Mouse (Mus musculus) CH12.LX (cell line): ENCODE data around the gene Trib3. TPM values are rescaled to one million over a fixed set of nuclear protein-coding genes. Genes with fewer than 3 reads are reported as not detected.

Source experiments
- DNase-seq: peaks from one replicate; pipeline ENCODE4 v3.0.0-alpha.2; 2013; ENCODE audit errors: extremely low read depth
- H3K27ac ChIP-seq: 2 replicates; pipeline ENCODE4 v1.5.1; 2012; ENCODE audit warnings: low read depth, mild to moderate bottlenecking, control low read depth, moderate library complexity; ENCODE audit not compliant: insufficient read depth
- H3K27me3 ChIP-seq: replicated peaks from 2 replicates; pipeline ENCODE3; 2012; ENCODE audit warnings: inconsistent platforms
- H3K36me3 ChIP-seq, 2 experiments: replicated peaks in 1 of 2; 2 replicates each; pipeline versions ENCODE3 to v1.6.1; 2012; ENCODE audit warnings: inconsistent platforms in 1 of 2, low read length in 1 of 2, mild to moderate bottlenecking in 1 of 2, mixed read lengths in 1 of 2, moderate library complexity in 1 of 2; ENCODE audit not compliant: control insufficient read depth in 1 of 2, insufficient read depth in 1 of 2
- H3K4me1 ChIP-seq, 2 experiments: 2 replicates each; pipeline ENCODE4 v1.6.1; 2012; ENCODE audit warnings: inconsistent platforms in 1 of 2, moderate library complexity in 1 of 2; ENCODE audit not compliant: insufficient read depth in 2 of 2, control insufficient read depth in 1 of 2
- H3K4me2 ChIP-seq: 2 replicates; pipeline ENCODE4 v1.6.1; 2012; ENCODE audit warnings: low read depth, mild to moderate bottlenecking, control low read depth; ENCODE audit not compliant: poor library complexity, insufficient read depth, severe bottlenecking
- H3K4me3 ChIP-seq, 3 experiments: fragments of 150-350 bp in 1 of 3; sonication (generic) in 1 of 3; replicated peaks in 1 of 3; 2 replicates each; pipeline versions ENCODE3 to v1.5.1; 2011 to 2012; ENCODE audit warnings: low read depth in 2 of 3, low read length in 2 of 3, mild to moderate bottlenecking in 2 of 3, moderate library complexity in 2 of 3, control low read depth in 1 of 3, improper control_type of control experiment in 1 of 3, inconsistent platforms in 1 of 3, mixed read lengths in 1 of 3; ENCODE audit not compliant: poor library complexity in 1 of 3
- H3K79me2 ChIP-seq: replicated peaks from 2 replicates; pipeline ENCODE4 v1.6.1; 2012; ENCODE audit warnings: mild to moderate bottlenecking, moderate library complexity; ENCODE audit not compliant: control insufficient read depth, poor library complexity, insufficient read depth, severe bottlenecking; ENCODE audit errors: extremely low read depth
- H3K9ac ChIP-seq: 2 replicates; pipeline ENCODE4 v1.6.1; 2012; ENCODE audit warnings: low read depth, mild to moderate bottlenecking, control low read depth, moderate library complexity; ENCODE audit not compliant: insufficient read depth
- H3K9me3 ChIP-seq: replicated peaks from 2 replicates; pipeline ENCODE3; 2012; ENCODE audit warnings: low read length, inconsistent platforms, mixed read lengths
- BHLHE40 ChIP-seq: IDR thresholded peaks from 2 replicates; pipeline ENCODE4 v1.6.1; 2011; ENCODE audit warnings: mild to moderate bottlenecking, low read depth, low read length, improper control_type of control experiment
- CHD1 ChIP-seq: IDR thresholded peaks from 2 replicates; pipeline ENCODE4 v1.6.1; 2012; ENCODE audit warnings: low read depth, low read length, improper control_type of control experiment, inconsistent platforms
- E2F4 ChIP-seq: IDR thresholded peaks from 2 replicates; pipeline ENCODE4 v1.6.1; 2011; ENCODE audit warnings: low read depth, low read length, improper control_type of control experiment; ENCODE audit not compliant: insufficient replicate concordance
- ETS1 ChIP-seq: conservative IDR thresholded peaks from 2 replicates; pipeline ENCODE4 v1.6.1; 2012; ENCODE audit warnings: low read depth, mild to moderate bottlenecking, inconsistent platforms, low read length, improper control_type of control experiment, moderate library complexity
- JUN ChIP-seq: IDR thresholded peaks from 2 replicates; pipeline ENCODE4 v1.6.1; 2011; ENCODE audit warnings: low read depth, mild to moderate bottlenecking, low read length, improper control_type of control experiment, moderate library complexity; ENCODE audit not compliant: insufficient read depth
- KAT2A ChIP-seq: IDR thresholded peaks from 2 replicates; pipeline ENCODE4 v1.6.1; 2012; ENCODE audit warnings: low read length, improper control_type of control experiment, inconsistent platforms; ENCODE audit not compliant: insufficient replicate concordance
- MAX ChIP-seq: IDR thresholded peaks from 2 replicates; pipeline ENCODE4 v1.6.1; 2011; ENCODE audit warnings: low read length, improper control_type of control experiment
- MAZ ChIP-seq: IDR thresholded peaks from 2 replicates; pipeline ENCODE4 v1.6.1; 2012; ENCODE audit warnings: low read depth, mild to moderate bottlenecking, inconsistent platforms, low read length, improper control_type of control experiment, moderate library complexity
- MEF2A ChIP-seq: IDR thresholded peaks from 2 replicates; pipeline ENCODE4 v1.6.1; 2014; ENCODE audit warnings: low read depth, mild to moderate bottlenecking, inconsistent platforms, low read length, improper control_type of control experiment, borderline replicate concordance
- MXI1 ChIP-seq: IDR thresholded peaks from 2 replicates; pipeline ENCODE4 v1.6.1; 2011; ENCODE audit warnings: mild to moderate bottlenecking, low read depth, low read length, improper control_type of control experiment
- MYC ChIP-seq: IDR thresholded peaks from 2 replicates; pipeline ENCODE4 v1.6.1; 2011; ENCODE audit warnings: low read depth, mild to moderate bottlenecking, improper control_type of control experiment, low read length
- POLR2AphosphoS2 ChIP-seq: IDR thresholded peaks from 2 replicates; pipeline ENCODE4 v1.6.1; 2011; ENCODE audit warnings: low read depth, low read length, improper control_type of control experiment
- RAD21 ChIP-seq: IDR thresholded peaks from 2 replicates; pipeline ENCODE4 v1.6.1; 2011; ENCODE audit warnings: low read depth, mild to moderate bottlenecking, low read length, improper control_type of control experiment, moderate library complexity
- SIN3A ChIP-seq: IDR thresholded peaks from 2 replicates; pipeline ENCODE4 v1.6.1; 2012; ENCODE audit warnings: low read length, improper control_type of control experiment, inconsistent platforms
- SMC3 ChIP-seq: IDR thresholded peaks from 2 replicates; pipeline ENCODE4 v1.6.1; 2011; ENCODE audit warnings: low read depth, low read length, improper control_type of control experiment
- TBP ChIP-seq: conservative IDR thresholded peaks from 2 replicates; pipeline ENCODE4 v1.6.1; 2011; ENCODE audit warnings: low read depth, low read length, improper control_type of control experiment
- USF2 ChIP-seq: conservative IDR thresholded peaks from 2 replicates; pipeline ENCODE4 v1.6.1; 2011; ENCODE audit warnings: low read depth, low read length, improper control_type of control experiment
- ZC3H11A ChIP-seq: IDR thresholded peaks from 2 replicates; pipeline ENCODE4 v1.6.1; 2012; ENCODE audit warnings: low read depth, mild to moderate bottlenecking, inconsistent platforms, low read length, improper control_type of control experiment
- ZNF384 ChIP-seq: IDR thresholded peaks from 2 replicates; pipeline ENCODE4 v1.6.1; 2012; ENCODE audit warnings: low read depth, low read length, improper control_type of control experiment, inconsistent platforms
- dilution Hi-C: fragments of 300-500 bp; cut with MboI; formaldehyde crosslinking; loops from 2 replicates; pipeline ENCODE4 v1.14.3; 2020; ENCODE audit warnings: low sequenced_read_pairs; ENCODE audit not compliant: extremely low pct_unique_long_range_greater_than_20kb, extremely low pct_ligation_motif_present
- in situ Hi-C: fragments of 300-500 bp; cut with MboI; formaldehyde crosslinking; loops from 3 replicates; pipeline ENCODE4 v1.14.3; 2019; ENCODE audit warnings: low sequenced_read_pairs, low pct_ligation_motif_present, low pct_unique_long_range_greater_than_20kb, mixed read lengths
- polyA plus RNA-seq: library from polyadenylated mRNA; unstranded; fragments of >175 nt; gene quantifications from 2 replicates; pipeline ENCODE4 v1.2.1, GENCODE M21; 2012; ENCODE audit warnings: low read depth; ENCODE audit not compliant: insufficient read length
- total RNA-seq, 2 experiments: library from RNA; depleted of rRNA; stranded (reverse); fragments of 300-350 nt in 1 of 2; fragments of >200 nt in 1 of 2; gene quantifications; 2 replicates each; pipeline ENCODE4 v1.2.3; 2012 to 2014

The Trib3 gene
- total and polyA plus RNA-seq, 3 experiments = 25.1 to 56.9 (median 30.0) TPM

DNA sequence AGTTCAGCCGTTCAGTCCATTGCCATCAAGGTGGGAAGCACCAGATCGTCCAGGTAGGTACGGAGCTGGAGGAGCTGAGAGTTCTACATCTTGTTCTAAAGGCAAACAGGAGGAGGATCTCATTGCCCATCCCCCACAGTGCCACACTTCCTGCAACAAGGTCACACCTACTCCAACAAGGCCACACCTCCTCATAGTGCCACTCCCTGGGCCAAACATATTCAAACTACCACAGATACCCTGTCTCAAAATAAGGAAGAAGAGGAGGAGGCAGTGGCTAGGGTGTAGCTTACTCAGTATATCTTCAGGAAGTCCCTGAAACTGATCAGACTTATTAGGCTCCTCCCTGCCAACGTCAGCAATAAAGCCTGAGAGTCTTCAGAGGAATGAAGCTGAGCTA is 40.4 kb upstream of the Trib3 start:
- Histone ChIP-seq H3K9ac (no peak overlapping the region), H3K36me3 (no peaks in the 10 kb centered on the region), H3K4me1 (no peaks in the 10 kb centered on the region), H3K4me3 (no peak overlapping the region), H3K27ac (no peak overlapping the region), H3K9me3 (peaks cover 9% of the 10 kb centered on the region), H3K79me2 (no peaks in the 10 kb centered on the region), H3K27me3 (peaks cover 9% of the 10 kb centered on the region), H3K4me2 (no peak overlapping the region)
- in situ Hi-C loops = no loop called here
- dilution Hi-C loops = no loop called here
- TF ChIP-seq TBP (no peak), RAD21 (no peak), USF2 (no peak), E2F4 (no peak), SIN3A (no peak), JUN (no peak), MAZ (no peak), MYC (no peak), CHD1 (no peak), KAT2A (no peak), POLR2AphosphoS2 (no peak), ETS1 (no peak), ZNF384 (no peak), SMC3 (no peak)
- DNase-seq = no peak

DNA sequence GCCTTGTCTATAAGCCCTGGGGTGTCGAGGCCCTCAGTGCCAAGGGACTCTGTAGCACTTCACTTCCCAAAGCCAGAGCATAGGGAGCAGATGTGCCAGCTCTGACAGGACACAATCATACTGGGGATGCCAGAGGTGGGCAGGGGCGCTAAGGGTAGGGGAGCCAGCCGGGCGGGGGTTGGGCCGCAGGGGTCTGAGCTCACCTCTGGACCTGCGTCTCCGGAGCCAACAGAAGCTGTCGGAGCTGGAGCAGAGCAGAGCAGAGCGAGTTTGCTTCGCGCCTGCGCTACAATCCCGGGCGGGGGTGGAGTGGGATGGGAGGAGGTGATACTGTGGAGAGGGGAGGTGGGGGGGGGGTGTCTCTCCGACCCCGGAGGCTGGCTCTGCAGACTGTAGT is 32.5 kb upstream of the Trib3 start, which contains the start of gene Nrsn2:
Gene Nrsn2, minus strand, starts transcription at position 294 of the 397 bp plus-strand sequence.
- H3K4me1 ChIP-seq = no peaks in the 10 kb centered on the region
- no peak for DNase-seq
- in situ Hi-C loops = no loop called here
- no peak for TF ChIP-seq MAX
- TF ChIP-seq ETS1 = no peak
- no peak for TF ChIP-seq BHLHE40
- no peak for TF ChIP-seq KAT2A
- TF ChIP-seq MEF2A = no peak
- TF ChIP-seq ZC3H11A = no peak
- no peak for TF ChIP-seq MXI1
- H3K9ac ChIP-seq = no peak within 1 kb of the TSS
- no peaks in the 10 kb centered on the region for H3K79me2 ChIP-seq
- H3K9me3 ChIP-seq = no peaks in the 10 kb centered on the region
- no peak within 1 kb of the TSS for H3K4me2 ChIP-seq
- no peaks in the 10 kb centered on the region for H3K36me3 ChIP-seq
- peaks cover 64% of the 10 kb centered on the region for H3K27me3 ChIP-seq
- dilution Hi-C loops = no loop called here
- no peak within 1 kb of the TSS for H3K27ac ChIP-seq
- H3K4me3 ChIP-seq = no peak within 1 kb of the TSS
